Mouse (Mus musculus) layer of hippocampus, adult 2 months (tissue): Measurements from ENCODE around the gene Ep400. TPM values are rescaled to one million over a fixed set of nuclear protein-coding genes. Genes with fewer than 3 reads are reported as not detected.
A peak's percentile ranks its signal among the peaks of the same experiment; 100 is the strongest.
"Not testable (repeated sequence)": the region's sequence is repeated elsewhere in the genome, so short reads cannot be mapped to it uniquely, and the experiment has no call there.

ENCODE experiments used
- DNase-seq, 2 experiments: peaks; one replicate each; pipeline ENCODE4 v3.0.0; 2022; ENCODE audit warnings: low spot score in 2 of 2
- H3K27ac ChIP-seq: fragments of 200-600 bp; 2 replicates; pipeline ENCODE4 v1.8.1; 2022
- H3K4me3 ChIP-seq: fragments of 200-600 bp; 2 replicates; pipeline ENCODE4 v1.8.1; 2022; ENCODE audit warnings: mild to moderate bottlenecking
- CTCF ChIP-seq: fragments of 200-600 bp; conservative IDR thresholded peaks from 2 replicates; pipeline ENCODE4 v1.8.1; 2022; ENCODE audit warnings: antibody characterized with exemption, mild to moderate bottlenecking, moderate library complexity
- total RNA-seq, 2 experiments: library from RNA; stranded (reverse); gene quantifications; 2 replicates each; pipeline ENCODE4 v1.2.3; 2021

The Ep400 gene
- total RNA-seq, 2 experiments from 2014 or later: 104 to 114 TPM

GRCm38 (mm10) chr5:110770031-110770445, 479 bp downstream of the Ep400 start:
- Histone ChIP-seq H3K4me3 (peak overlapping the region; percentile 63), H3K27ac (peak overlapping the region; percentile 96)
- no peak for TF ChIP-seq CTCF
- DNase-seq: peak in 1 of 2 experiments; percentile 16

- no peak for TF ChIP-seq CTCF
- no peak for DNase-seq
- H3K27ac ChIP-seq: no peak overlapping the region
- H3K4me3 ChIP-seq: peak overlapping the region; percentile 63
Measured at GRCm38 (mm10) chr5:110769272-110769671, 1.2 kb downstream of the Ep400 start.

GRCm38 (mm10) chr5:110763890-110764289, 6.6 kb downstream of the Ep400 start:
- TF ChIP-seq CTCF: no peak
- no peak overlapping the region for H3K27ac ChIP-seq
- H3K4me3 ChIP-seq: no peak overlapping the region
- no peak for DNase-seq

- no peak for TF ChIP-seq CTCF
- Histone ChIP-seq H3K4me3 (no peak overlapping the region), H3K27ac (no peak overlapping the region)
- no peak for DNase-seq
Measured at GRCm38 (mm10) chr5:110745021-110745420, 25.5 kb downstream of the Ep400 start.

- Histone ChIP-seq H3K27ac (no peak overlapping the region), H3K4me3 (no peak overlapping the region)
- DNase-seq: no peak
- TF ChIP-seq CTCF: no peak
Measured at GRCm38 (mm10) chr5:110739496-110740275, 30.8 kb downstream of the Ep400 start.

- TF ChIP-seq CTCF: no peak
- Histone ChIP-seq H3K27ac (no peak overlapping the region), H3K4me3 (no peak overlapping the region)
- no peak for DNase-seq
Measured at GRCm38 (mm10) chr5:110735606-110736005, 34.9 kb downstream of the Ep400 start.

GRCm38 (mm10) chr5:110733231-110733823, 37.2 kb downstream of the Ep400 start:
- no peak for TF ChIP-seq CTCF
- Histone ChIP-seq H3K4me3 (no peak overlapping the region), H3K27ac (no peak overlapping the region)
- DNase-seq: no peak

- no peak overlapping the region for H3K27ac ChIP-seq
- TF ChIP-seq CTCF: no peak
- no peak for DNase-seq
- H3K4me3 ChIP-seq: no peak overlapping the region
Measured at GRCm38 (mm10) chr5:110731227-110731626, 39.3 kb downstream of the Ep400 start.

- no peak for TF ChIP-seq CTCF
- no peak overlapping the region for H3K4me3 ChIP-seq
- no peak for DNase-seq
- H3K27ac ChIP-seq: no peak overlapping the region
Measured at GRCm38 (mm10) chr5:110727850-110728249, 42.7 kb downstream of the Ep400 start.

- H3K4me3 ChIP-seq: no peak overlapping the region
- no peak for DNase-seq
- no peak for TF ChIP-seq CTCF
- H3K27ac ChIP-seq: no peak overlapping the region
Measured at GRCm38 (mm10) chr5:110723543-110723942, 47.0 kb downstream of the Ep400 start.

- DNase-seq, H3K4me3 ChIP-seq, H3K27ac ChIP-seq: not testable (repeated sequence)
Measured at GRCm38 (mm10) chr5:110721463-110721862, 49.1 kb downstream of the Ep400 start.

- H3K27ac ChIP-seq: no peak overlapping the region
- no peak for DNase-seq
- no peak overlapping the region for H3K4me3 ChIP-seq
- TF ChIP-seq CTCF: no peak
Measured at GRCm38 (mm10) chr5:110711455-110711854, 59.1 kb downstream of the Ep400 start.

- no peak for TF ChIP-seq CTCF
- Histone ChIP-seq H3K4me3 (no peak overlapping the region), H3K27ac (no peak overlapping the region)
- DNase-seq: peak in 1 of 2 experiments; percentile 23
Measured at GRCm38 (mm10) chr5:110709256-110709655, 61.3 kb downstream of the Ep400 start.

GRCm38 (mm10) chr5:110704004-110704403, 66.5 kb downstream of the Ep400 start:
- no peak for TF ChIP-seq CTCF
- H3K4me3 ChIP-seq: no peak overlapping the region
- no peak for DNase-seq
- no peak overlapping the region for H3K27ac ChIP-seq
